In genomic region chr4:70020905-70021470, GRCm38 (mm10) we compare ENCODE assay signal across 21 mouse cellular contexts.
DNase-seq lines count a peak whose midpoint lies in the region; ATAC-seq lines count a peak whose summit lies in the region.
"Had no signal": no experiment of that assay in that cellular context is flagged by ENCODE, and none has a peak within 500 bp of the region (broad histone marks: within the 10 kb centered on the region; RNA-seq: fewer than 3 reads in every experiment).

No protein-coding gene starts in this region.

- no peak overlapping the region for H3K27ac ChIP-seq in hindbrain, embryonic 11.5 days (ENCODE audit: low read depth, low read length)
- no peak overlapping the region for H3K27ac ChIP-seq in hindbrain, embryonic 10.5 days
- no peak overlapping the region for H3K27ac ChIP-seq in midbrain, embryonic 13.5 days
- H3K27ac ChIP-seq in midbrain, embryonic 10.5 days (replicated peaks) = no peak overlapping the region
- no peak overlapping the region for H3K27ac ChIP-seq in hindbrain, embryonic 15.5 days (replicated peaks)
- H3K27ac ChIP-seq: embryonic facial prominence, embryonic 12.5 days; forebrain, embryonic 13.5 days; liver, embryonic 13.5 days had no signal

- no peak overlapping the region for H3K4me3 ChIP-seq in hindbrain, embryonic 11.5 days (ENCODE audit: low read depth, low read length)
- H3K4me3 ChIP-seq in hindbrain, embryonic 10.5 days = no peak overlapping the region
- no peak overlapping the region for H3K4me3 ChIP-seq in midbrain, embryonic 13.5 days (replicated peaks)
- H3K4me3 ChIP-seq in midbrain, embryonic 10.5 days = no peak overlapping the region
- no peak overlapping the region for H3K4me3 ChIP-seq in hindbrain, embryonic 15.5 days
- H3K4me3 ChIP-seq: embryonic facial prominence, embryonic 12.5 days; forebrain, embryonic 13.5 days; liver, embryonic 13.5 days; myocyte had no signal

- peak; percentile 2 for DNase-seq in hindbrain, embryonic 11.5 days (ENCODE audit: low spot score)
- DNase-seq in hindbrain, embryonic 10.5 days (ENCODE audit: low spot score) = no peak
- DNase-seq in midbrain, embryonic 10.5 days (ENCODE audit: low spot score) = no peak
- DNase-seq in left cerebral cortex, postnatal 14 days (ENCODE audit: low spot score in 2 of 2) = no peak
- DNase-seq in spleen, postnatal 10 days (ENCODE audit: low spot score in 2 of 2) = no peak
- DNase-seq: cerebellum, adult 11 months; cerebellum, adult 9-11 months; gastrocnemius, postnatal 10 days; kidney, postnatal 14 days; liver, embryonic 13.5 days; lung, adult 2 months; midbrain, embryonic 14.5 days; right cerebral cortex, postnatal 25 days; spleen, adult 18-20 months had no signal

- WGBS in hindbrain, embryonic 11.5 days = 44% methylated on average over 6 of the region's 6 CpGs
- 57% methylated on average over 6 of the region's 6 CpGs for WGBS in hindbrain, embryonic 10.5 days
- WGBS in midbrain, embryonic 13.5 days = 39% methylated on average over 6 of the region's 6 CpGs
- 50% methylated on average over 6 of the region's 6 CpGs for WGBS in midbrain, embryonic 10.5 days
- WGBS in hindbrain, embryonic 15.5 days = 40% methylated on average over 6 of the region's 6 CpGs

- H3K9me3 ChIP-seq in hindbrain, embryonic 11.5 days (ENCODE audit: control insufficient read depth, low read length) = no peaks in the 10 kb centered on the region
- no peaks in the 10 kb centered on the region for H3K9me3 ChIP-seq in hindbrain, embryonic 10.5 days
- no peaks in the 10 kb centered on the region for H3K9me3 ChIP-seq in midbrain, embryonic 13.5 days
- H3K9me3 ChIP-seq in midbrain, embryonic 10.5 days (replicated peaks) = no peaks in the 10 kb centered on the region
- H3K9me3 ChIP-seq in hindbrain, embryonic 15.5 days = no peaks in the 10 kb centered on the region
- H3K9me3 ChIP-seq: embryonic facial prominence, embryonic 12.5 days; forebrain, embryonic 13.5 days; liver, embryonic 13.5 days had no signal

- intact Hi-C loops in left cerebral cortex, postnatal 14 days (cut with DNase I) = no loop called here

- H3K27me3 ChIP-seq in hindbrain, embryonic 11.5 days (ENCODE audit: control insufficient read depth, insufficient read depth, low read length) = no peaks in the 10 kb centered on the region
- H3K27me3 ChIP-seq in hindbrain, embryonic 10.5 days (ENCODE audit: insufficient read depth, poor library complexity, severe bottlenecking) = no peaks in the 10 kb centered on the region
- H3K27me3 ChIP-seq in midbrain, embryonic 13.5 days = no peaks in the 10 kb centered on the region
- no peaks in the 10 kb centered on the region for H3K27me3 ChIP-seq in midbrain, embryonic 10.5 days (ENCODE audit: low read depth, poor library complexity, severe bottlenecking)
- no peaks in the 10 kb centered on the region for H3K27me3 ChIP-seq in hindbrain, embryonic 15.5 days
- H3K27me3 ChIP-seq: embryonic facial prominence, embryonic 12.5 days; forebrain, embryonic 13.5 days; liver, embryonic 13.5 days had no signal

- ATAC-seq in hindbrain, embryonic 11.5 days (ENCODE audit: low FRiP score) = no peak
- ATAC-seq in midbrain, embryonic 13.5 days = peak; percentile 27; the same call in 1 of the 2 replicates
- peak; percentile 42; the same call in 1 of the 2 replicates for ATAC-seq in hindbrain, embryonic 15.5 days (ENCODE audit: low FRiP score, low read depth)
- ATAC-seq: forebrain, embryonic 13.5 days; intestine, embryonic 16.5 days had no signal

- H3K4me1 ChIP-seq in hindbrain, embryonic 11.5 days (replicated peaks; ENCODE audit: control insufficient read depth, insufficient read depth, low read length) = no peaks in the 10 kb centered on the region
- H3K4me1 ChIP-seq in hindbrain, embryonic 10.5 days (replicated peaks) = 0 out of 2 replicates have a peak, but pooled peaks cover 3% of the 10 kb centered on the region
- H3K4me1 ChIP-seq in midbrain, embryonic 13.5 days (replicated peaks) = no peaks in the 10 kb centered on the region
- no peaks in the 10 kb centered on the region for H3K4me1 ChIP-seq in midbrain, embryonic 10.5 days
- no peaks in the 10 kb centered on the region for H3K4me1 ChIP-seq in hindbrain, embryonic 15.5 days (replicated peaks)
- H3K4me1 ChIP-seq: embryonic facial prominence, embryonic 12.5 days; forebrain, embryonic 13.5 days; liver, embryonic 13.5 days had no signal

- H3K9ac ChIP-seq in hindbrain, embryonic 11.5 days (ENCODE audit: low read depth, low read length) = no peak overlapping the region
- no peak overlapping the region for H3K9ac ChIP-seq in midbrain, embryonic 13.5 days (replicated peaks)
- no peak overlapping the region for H3K9ac ChIP-seq in hindbrain, embryonic 15.5 days
- H3K9ac ChIP-seq: embryonic facial prominence, embryonic 12.5 days; forebrain, embryonic 13.5 days; liver, embryonic 13.5 days had no signal

- H3K36me3 ChIP-seq in hindbrain, embryonic 11.5 days (ENCODE audit: control insufficient read depth, insufficient read depth, low read length) = no peaks in the 10 kb centered on the region
- H3K36me3 ChIP-seq in hindbrain, embryonic 10.5 days = no peaks in the 10 kb centered on the region
- no peaks in the 10 kb centered on the region for H3K36me3 ChIP-seq in midbrain, embryonic 13.5 days
- H3K36me3 ChIP-seq in midbrain, embryonic 10.5 days = no peaks in the 10 kb centered on the region
- no peaks in the 10 kb centered on the region for H3K36me3 ChIP-seq in hindbrain, embryonic 15.5 days
- H3K36me3 ChIP-seq: embryonic facial prominence, embryonic 12.5 days; liver, embryonic 13.5 days had no signal

- no peak overlapping the region for H3K4me2 ChIP-seq in hindbrain, embryonic 11.5 days (replicated peaks; ENCODE audit: low read depth, low read length)
- no peak overlapping the region for H3K4me2 ChIP-seq in midbrain, embryonic 13.5 days (replicated peaks)
- no peak overlapping the region for H3K4me2 ChIP-seq in hindbrain, embryonic 15.5 days
- H3K4me2 ChIP-seq: embryonic facial prominence, embryonic 12.5 days; forebrain, embryonic 13.5 days; heart, embryonic 11.5 days; liver, embryonic 13.5 days had no signal
